Mouse (Mus musculus): ENCODE measurements around the gene Gm44973.
A peak's percentile ranks its signal among the peaks of the same experiment; 100 is the strongest.
"Not testable (repeated sequence)": the region's sequence is repeated elsewhere in the genome, so short reads cannot be mapped to it uniquely, and the experiment has no call there.

Gm44973 gene

DNA sequence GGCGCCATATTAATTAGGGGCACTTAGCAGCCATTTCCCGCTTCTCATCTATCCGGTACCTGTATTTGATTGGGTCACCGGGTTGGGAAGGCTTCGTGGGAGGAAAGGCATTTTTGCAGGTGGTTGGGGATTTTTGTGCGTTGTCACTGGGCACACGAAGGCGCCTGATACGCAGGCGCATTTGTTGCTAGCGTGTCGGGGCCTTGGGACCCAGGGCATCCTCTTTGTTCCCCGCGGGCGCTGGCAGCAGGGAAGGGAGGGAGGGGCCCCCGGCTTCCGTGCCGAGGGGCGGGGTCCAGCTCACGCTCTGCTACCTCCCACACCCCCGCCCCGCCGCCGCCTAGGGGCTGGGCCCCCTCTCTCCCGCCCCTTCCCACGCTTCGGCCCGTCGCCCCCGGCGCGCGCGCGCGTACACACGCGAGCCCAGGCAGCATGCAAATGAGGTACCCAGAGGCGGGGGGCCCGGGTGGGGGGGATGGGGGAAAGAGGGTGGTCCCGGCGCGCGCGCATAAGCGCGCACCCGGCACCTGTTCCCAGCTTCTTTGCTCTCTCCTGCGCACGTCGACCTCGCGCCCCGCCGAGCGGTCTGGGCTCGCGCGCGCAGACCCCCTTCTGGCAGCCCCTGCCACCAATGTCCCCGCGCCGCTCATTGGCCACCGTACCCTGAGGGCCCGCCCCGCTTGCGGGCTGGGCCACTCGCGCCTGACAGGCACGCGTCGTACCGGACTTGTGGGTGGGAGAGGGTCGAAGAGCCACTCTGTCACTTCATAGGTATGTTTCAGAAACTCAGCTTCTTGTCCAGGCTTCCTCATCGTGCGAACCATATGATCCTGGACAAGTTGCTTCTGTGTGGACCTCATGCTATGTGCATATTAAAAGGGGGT is at the start of gene Gm44973:
Gene Gm44973, plus strand, starts transcription at position 379 of the 884 bp plus-strand sequence.
- peak; percentile 98 for DNase-seq (ENCODE audit: low read depth, low spot score)

DNA sequence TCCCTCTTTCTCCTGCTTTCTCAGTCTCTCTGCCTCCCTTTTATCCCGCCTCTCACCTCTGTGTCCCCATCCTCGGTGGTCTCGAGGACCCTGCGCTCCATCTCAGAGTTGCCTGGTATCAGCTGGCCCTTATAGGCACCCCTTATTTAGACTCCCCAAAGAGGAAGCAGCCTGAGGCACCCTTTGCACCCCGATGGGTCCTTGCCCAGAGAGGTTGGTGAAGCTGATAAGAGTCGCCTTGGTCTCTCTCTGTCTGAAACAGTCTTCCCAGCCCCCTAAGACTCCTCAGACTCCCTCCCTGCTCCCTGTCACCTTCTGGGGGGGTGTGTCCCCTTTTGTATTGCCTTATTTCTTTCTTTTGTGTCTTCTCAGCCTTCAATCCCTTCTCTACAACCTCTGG is 44.2 kb upstream of the Gm44973 start, which contains the start of gene Sbk3:
Gene Sbk3, minus strand, starts transcription at position 101 of the 400 bp plus-strand sequence.
- DNase-seq (ENCODE audit: low read depth, low spot score) = no peak

DNA sequence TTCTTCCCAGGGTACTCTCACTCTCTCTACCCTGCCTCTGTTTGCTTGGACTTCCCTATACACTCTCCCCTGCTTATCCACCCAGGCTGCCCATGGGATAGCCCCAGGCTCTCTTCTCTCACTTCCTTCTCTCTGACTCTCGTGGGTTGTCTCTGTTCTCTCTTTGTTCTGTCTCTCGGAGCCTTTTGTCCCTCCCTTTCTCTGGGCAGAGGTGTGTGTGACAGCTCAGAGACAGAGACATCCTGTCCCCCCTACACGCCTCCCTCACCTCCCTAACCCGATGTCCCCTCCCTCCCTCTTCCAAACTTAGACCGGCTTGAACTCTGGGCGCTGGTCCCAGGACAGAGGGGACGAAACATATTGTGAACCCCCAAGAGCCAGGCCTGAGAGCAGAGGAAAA is 43.6 kb upstream of the Gm44973 start:
- no peak for DNase-seq (ENCODE audit: low read depth, low spot score)

DNA sequence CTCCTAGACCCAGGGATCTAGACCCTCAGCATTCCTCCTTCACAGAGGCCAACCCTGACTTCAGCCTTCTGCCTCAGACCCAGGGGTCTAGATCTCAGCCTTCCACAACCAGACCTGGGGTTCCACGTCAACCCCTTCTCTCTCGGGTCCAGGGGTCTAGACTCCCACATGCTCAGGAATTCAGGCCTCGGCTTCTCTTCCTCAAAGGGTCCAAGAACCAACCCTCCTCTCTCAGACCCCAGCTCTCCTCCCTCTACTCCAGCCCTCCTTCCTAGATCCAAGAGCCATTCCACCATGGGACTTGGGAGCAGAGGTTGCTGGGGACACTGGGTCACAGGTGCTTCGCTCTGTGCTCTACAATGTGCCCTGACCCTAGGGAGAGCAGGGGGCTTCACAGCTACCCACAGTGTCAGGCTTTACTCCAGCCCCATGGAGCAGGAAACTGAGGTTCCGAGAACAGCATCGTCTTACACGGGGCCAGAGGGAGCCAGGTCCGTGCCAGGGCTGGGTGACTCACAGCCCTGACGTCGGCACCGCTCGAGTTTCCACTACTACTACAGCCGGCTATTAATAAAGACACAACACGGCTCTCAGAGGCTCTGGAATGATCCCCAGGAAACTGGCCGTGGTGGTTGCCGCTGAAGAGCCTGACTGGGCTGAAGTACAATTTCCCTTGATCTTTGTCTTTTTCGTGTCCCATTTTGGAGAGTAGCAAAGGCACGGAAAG is 42.8 kb upstream of the Gm44973 start:
- DNase-seq (ENCODE audit: low read depth, low spot score) = no peak

DNA sequence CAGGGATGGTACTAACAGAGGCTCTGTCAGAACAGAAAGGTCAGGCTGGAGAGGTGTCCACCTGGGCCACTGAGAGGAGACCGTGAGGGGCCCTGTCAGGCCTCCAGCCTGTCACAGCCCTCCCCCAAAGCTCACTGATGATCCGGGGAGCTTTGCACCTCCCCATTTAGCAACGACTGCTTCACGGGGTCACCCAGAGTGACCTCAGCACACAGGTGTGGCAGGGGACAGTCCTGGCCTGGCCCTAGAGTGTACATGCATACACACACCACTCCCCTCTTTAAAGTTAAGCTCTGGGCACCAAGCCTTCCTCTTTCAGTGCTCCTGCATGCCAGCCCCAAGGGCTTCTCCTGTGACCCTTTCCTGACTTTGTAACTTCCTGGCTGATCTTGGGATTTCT is 39.8 kb upstream of the Gm44973 start:
- DNase-seq (ENCODE audit: low read depth, low spot score) = no peak

DNA sequence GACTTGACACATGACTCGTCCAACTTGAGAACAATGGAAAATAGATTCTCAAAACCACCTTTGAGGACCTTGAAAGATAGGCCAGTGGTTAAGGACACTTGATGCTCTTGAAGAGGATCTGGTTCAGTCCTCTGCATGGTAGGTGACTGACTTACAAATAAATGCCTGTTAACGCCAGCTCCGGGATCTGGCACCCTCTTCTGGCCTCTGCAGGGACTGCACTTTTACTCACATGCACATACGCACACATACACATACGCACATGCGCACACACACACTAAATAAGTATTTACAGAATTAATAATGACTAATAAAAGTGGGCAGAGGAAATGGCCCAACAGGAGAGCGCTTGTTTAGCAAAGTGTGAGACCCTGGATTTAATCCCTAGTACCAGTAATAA is 38.5 kb upstream of the Gm44973 start:
- DNase-seq (ENCODE audit: low read depth, low spot score) = peak; percentile 29

DNA sequence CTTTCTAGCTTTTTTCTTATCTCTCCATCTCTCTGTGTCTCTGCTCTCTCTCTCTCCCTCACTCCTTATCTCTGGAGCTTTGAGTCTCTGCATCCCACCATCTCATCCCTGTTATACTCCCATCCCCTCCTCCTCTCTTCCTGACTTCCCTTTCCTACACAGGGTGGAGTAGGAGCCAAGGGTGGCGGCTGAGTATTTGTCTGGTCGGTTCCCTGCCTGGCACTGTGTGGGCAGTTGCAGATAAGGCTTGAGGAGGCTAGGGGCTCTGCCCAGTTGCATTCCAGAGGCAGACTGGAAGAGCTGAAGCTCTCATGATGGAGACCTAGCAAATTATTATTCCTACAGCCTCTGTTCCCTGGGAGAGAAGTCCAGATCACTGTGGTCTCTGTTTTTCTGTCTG is 27.0 kb upstream of the Gm44973 start:
- DNase-seq (ENCODE audit: low read depth, low spot score) = no peak

DNA sequence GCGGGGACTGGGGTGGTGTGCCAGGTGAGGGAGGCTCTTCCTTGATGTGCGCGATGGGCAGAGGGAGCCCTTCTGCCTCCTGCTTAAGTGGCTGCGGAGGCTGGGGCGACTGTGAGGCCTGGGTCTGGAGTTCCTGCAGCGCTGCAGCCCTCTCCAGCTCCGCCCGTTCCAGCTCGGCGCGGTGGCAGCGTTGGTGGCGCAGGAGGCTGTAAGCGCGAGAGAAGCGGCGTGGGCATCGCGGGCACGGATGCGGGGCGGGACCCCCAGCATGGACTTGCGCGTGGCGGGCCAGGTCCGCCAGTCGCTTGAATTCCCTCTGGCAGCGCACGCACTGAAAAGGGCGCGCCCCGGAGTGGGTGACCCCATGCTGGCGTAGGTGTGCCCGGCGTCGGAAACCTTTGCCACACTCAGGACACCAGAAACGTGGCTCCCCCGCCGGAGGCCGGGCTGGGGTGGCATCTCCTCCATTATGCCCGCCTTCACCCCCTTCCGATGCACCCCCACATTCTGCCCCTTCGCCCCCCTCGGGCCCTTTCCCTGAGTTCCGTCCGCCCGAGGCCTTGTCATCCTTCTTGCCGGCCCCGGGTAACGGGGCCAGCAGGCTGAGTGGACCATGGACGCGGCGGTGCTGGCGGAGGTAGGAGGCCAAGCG is 21.8 kb upstream of the Gm44973 start:
- DNase-seq (ENCODE audit: low read depth, low spot score) = no peak

DNA sequence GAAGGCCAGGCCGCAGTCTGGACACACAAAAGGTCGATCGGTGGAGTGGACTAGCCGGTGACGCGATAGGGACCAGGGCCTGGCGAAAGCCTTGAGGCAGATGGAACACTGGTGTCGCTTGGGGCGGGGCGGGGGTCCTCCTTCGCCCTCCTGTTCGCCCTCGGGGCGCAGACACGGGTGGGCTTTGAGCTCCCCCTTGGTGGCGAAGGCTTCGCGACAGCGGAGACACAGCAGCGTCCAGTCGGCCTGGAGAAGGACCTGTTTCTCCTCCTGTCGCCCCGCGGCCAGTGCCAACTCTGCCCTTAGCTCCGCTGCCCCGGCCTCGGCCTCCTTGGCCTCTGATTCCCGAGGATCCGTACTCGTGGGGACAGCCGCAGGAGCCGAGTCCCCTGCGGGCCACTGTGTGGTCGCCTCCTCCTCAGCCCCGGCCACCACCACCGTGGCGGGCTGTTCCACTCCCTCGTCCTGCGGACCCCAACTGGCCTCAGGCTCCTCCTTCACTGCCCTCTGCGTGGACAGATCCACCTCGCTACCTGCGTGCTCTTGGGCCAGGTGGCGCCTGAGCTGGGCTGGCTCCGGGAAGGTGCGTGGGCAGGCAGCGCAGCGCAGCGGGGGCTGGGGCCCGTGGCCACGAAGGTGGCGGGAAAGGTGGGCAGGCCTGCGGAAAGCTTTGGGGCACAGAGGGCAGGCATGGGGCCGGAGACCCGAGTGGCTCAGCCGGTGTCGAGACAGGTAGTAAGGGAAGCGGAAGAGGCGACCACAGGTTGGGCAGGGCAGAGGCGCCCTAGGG is 21.1 kb upstream of the Gm44973 start:
- no peak for DNase-seq (ENCODE audit: low read depth, low spot score)

DNA sequence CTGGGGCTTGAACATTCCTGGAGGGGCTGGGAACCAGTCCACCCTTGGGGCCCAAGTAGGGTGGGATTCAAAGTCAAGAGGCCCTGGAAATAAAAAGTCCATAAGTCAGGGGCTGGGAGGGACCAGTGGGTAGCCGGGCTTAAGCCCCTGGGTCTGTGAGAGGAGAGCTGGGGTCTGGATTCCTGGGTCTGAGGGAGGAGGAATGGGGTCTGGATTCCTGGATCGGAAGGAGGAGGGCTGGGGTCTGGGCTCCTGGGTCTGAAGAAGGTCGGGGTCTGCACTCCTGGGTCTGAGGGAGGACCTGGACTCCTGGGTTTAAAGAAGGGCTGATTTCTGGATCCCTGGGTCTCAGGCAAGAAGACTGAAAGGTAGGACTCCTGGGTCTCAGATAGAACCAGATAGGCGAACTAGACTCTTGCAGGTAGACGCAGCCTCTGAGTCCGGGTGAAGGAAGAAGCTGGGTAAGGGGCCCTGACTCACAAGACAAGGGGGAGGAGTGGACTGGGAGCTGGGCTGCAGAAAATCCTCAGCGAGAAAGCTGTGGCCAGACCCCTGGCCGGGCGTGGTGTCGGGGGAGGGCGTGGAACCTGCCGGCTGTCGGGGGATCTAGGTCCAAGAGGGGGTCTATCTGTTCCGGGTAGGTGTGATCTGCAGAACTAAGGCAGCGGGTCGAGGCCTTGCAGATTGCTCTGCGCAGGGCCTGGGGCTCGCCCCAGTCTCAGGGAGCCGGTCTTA is 19.9 kb upstream of the Gm44973 start:
- no peak for DNase-seq (ENCODE audit: low read depth, low spot score)

DNA sequence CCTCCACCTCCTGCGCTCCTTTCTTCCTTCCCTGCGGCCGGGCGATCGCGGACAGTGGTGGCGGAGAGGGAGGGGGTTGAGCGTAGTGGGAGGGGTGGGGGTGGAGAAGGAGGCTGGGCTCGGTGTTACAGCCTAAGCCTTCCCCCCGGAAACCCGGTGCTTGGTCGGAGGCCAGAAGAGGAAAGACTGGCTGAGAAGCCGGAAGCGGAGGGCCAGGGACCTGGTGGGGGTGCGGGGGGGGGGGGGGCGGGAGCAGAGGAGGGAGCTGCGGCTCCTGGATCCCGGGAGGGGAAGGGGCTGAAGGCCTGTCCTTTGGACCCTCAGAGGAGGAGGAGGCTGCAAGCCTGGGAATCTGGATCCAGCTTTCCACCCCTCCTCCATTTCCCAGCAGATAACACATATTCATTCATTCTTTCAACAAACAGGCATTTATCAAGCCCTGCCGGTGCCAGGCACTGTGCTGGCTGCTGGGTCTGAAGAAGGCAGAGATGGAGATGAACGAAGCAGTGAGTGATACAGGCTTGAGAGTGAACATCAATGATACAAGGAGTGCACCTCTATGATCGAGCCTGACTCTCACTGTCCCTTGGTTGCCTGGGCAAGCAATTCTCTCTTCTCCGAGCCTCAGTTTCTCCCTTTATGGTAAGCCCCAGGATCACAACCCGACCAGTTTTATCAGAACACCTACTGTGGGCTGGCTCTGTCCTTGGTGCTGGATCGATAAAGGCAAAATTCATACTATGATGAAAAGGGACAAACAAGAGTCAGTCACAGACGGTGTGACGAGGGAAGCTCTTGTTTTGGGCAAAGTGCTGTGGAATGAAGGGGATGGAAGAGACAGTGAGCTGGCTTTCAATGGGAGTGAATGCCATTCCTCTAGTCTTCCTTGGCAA is 19.0 kb upstream of the Gm44973 start, which contains the start of gene Zfp579:
Gene Zfp579, minus strand, starts transcription at position 156 of the 893 bp plus-strand sequence.
- peak; percentile 83 for DNase-seq (ENCODE audit: low read depth, low spot score)

DNA sequence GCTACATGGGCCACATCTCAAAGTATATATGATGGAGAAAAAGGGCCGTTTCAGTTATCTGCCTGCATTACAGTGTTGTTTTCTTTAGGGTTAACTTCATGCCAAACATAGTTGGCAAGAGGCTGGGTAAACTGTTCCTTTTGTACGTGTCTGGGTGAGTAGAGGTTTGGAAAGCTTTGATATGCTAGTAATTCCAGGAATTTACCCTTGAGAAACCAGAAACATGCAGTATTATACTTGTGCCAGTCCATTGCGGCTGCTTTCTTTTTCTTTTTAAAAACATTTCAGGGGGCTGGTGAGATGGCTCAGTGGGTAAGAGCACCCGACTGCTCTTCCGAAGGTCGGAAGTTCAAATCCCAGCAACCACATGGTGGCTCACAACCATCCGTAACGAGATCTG is 18.4 kb upstream of the Gm44973 start:
- no peak for DNase-seq (ENCODE audit: low read depth, low spot score)

DNA sequence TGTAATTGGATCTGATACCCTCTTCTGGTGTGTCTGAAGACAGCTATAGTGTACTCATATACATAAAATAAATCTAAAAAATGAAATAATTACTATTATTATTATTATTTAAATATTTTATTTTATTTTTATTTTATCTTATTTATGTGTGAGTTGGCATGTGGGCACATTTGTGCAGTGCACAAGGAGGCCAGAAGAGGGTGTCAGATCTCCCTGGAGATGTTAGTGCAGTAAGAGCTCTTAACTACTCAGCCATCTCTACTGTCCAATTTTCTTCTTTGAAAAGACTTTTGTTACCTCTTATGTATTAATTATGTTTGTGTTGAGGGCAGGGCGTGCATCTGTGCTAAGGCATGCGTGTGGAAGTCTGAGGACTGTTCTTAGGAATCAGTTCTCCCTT is 15.4 kb upstream of the Gm44973 start:
- DNase-seq (ENCODE audit: low read depth, low spot score) = peak; percentile 47

DNA sequence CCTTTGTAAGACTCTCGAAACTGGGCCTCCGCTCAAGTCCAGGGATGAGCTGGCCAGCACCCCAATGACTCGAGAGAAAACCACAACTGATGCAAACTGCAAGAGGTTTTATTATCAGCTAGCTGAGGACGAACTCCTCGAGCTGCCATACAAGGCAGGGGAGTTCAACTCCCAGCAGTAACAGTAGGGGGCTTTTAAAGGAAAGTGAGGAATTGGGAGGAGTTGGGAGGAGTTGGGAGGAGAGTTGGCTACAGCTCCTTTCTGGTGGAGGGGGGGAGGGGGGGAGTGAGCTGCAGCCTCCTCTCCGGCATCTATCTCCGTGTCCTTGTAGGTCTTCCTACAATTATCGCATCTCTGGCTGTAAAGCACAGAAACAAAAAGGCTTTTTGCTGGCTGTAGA is 12.4 kb upstream of the Gm44973 start:
- not testable (repeated sequence) for DNase-seq (ENCODE audit: low read depth, low spot score)

DNA sequence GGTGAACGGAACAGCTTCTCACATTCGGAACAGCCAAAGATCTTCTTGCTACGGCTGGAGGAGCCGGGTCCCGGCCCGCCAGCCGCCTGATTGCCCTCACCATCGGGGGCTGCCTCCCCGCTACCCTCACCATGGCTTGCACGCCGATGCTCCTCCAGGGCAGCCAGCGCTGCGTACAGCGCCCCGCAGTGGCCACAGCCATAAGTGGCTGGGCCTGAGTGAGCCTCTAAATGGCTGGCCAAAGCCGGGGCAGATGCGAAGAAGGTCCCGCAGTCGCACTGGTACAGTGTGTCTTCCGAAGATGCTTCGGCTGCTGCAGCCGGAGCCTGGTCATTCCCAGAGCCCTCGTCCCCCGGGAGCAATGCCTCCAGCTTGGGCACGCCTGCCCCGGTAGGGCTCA is 7.1 kb upstream of the Gm44973 start:
- DNase-seq (ENCODE audit: low read depth, low spot score) = no peak

DNA sequence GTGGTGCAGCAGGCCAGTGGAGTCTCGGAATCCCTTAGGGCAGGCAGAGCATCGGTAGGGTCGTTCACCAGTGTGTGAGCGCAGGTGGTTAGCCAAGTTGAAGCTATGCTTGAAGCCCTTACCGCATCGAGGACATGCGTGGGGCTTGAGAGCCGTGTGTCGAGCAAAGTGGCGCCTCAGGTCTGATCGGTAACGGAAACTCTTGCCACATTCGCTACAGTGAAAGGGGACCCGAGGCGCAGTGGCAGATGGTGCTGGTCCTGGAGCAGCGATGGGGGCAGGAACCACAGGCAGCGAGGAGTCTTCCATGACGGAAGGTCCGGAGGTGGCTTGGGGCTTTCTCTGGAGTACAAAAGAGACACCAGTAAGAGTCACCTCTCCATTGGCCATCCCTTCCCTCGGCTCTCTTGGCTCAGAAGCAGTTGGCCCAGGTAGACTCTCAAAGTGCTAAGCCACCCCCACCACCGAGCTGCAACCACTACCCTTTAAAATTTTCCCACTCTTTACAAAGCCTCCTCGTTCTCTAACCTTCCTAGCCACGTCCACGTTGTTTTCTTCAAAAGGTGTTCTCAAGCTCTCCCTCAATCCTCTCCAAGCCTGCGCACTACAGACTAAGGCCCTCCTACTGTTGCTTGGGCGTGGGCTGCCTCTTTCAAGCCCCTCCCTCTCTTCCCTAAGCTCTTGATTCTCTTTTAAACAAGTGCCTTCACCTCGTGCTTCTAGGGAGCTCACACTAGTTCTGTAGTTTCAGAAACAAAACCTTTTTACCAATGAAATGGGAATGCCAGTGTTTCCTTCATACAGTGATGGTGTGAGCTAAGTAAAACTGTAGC is 2.4 kb upstream of the Gm44973 start:
- DNase-seq (ENCODE audit: low read depth, low spot score) = no peak

DNA sequence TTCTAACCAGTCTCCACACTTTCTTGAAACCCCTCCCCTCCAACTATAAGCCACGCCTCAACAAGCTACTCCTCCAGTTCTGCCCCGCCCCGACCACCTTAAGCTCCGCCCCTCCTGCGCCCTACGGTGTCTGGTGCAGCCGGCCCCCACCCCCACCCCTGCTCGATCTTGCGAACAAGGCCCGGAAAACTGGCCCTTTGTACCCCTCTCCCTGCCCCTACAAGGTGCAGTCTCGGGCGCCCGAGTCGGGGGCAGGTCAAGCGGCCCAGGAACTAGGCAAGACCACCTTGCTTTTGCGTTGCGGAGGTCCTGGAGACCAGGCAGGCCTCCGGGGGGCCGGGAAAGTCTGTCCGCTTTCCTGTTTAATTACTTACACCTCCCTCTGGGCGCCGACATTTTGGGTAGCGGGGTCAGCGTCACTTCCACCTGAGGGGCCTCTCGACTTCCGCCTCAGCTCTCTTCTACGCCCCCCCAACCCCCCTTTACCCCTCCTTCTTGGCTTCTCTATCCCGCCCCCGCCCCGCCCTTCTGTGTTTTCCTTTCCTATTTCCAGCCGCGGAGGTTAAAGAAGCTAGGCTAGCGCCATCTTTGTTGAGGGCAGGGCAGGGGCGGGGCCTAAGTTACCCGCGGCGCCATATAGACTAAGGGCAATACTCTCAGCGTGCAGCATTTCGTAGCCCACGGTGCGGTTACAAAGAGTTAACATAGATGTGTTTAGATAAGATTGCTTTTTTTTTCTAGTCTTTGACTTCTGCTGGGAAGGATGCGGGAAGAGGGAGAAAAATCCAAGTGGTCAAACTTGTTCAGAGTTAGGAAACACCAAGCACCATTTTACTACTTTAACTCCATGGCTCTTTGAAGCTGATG is 812 bp upstream of the Gm44973 start, which contains the start of the genes Zfp524 and Fiz1:
Gene Zfp524, plus strand, starts transcription at position 165 of the 867 bp plus-strand sequence.
Gene Fiz1, minus strand, starts transcription at position 447 of the 867 bp plus-strand sequence.
- DNase-seq (ENCODE audit: low read depth, low spot score) = peak; percentile 99

DNA sequence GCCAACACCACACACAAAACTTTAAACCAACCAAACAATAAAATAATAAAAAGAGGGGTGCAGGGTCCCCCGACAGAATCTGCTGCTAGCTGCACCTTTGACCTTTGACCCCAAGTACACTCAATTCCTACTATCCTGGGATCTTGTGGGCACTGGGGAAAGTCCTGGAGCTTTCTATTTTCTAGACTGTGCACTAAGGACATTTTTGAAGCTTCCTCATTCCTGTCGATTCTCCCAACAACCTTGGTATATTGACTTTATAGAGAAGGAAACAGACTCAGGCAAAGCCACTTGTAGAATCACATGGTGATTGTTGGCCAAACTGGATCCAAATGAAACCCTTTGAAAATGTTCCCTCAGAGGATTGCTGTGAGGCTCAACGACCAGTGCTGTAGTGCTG is 761 bp downstream of the Gm44973 start:
- no peak for DNase-seq (ENCODE audit: low read depth, low spot score)
